Mouse (Mus musculus) embryo, embryonic 10.5 days (tissue): ENCODE data around the gene St3gal6.

Experiments used
- DNase-seq: peaks from one replicate; pipeline ENCODE4 v3.0.0-alpha.2; 2015; ENCODE audit warnings: low spot score

The St3gal6 gene

GRCm38 (mm10) chr16:58521182-58521581 lies 2.9 kb downstream of the St3gal6 start:
- no peak for DNase-seq

DNA sequence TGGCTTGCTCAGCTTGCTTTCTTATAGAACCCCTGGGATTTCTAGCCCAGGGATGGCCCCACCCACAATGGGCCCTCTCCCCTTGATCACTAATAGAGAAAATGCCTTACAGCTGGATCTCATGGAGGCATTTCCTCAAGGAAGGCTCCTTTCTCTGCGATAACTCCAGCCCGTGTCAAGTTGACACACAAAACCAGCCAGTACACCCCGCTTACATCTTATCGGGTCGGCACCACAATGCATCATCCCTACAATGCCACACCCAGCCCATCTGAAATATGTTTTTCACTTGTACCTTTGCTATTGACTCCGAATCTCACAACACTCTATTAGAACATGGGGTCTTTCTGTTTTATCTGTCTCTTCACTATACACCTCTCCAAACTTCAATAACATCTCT lies 3.6 kb downstream of the St3gal6 start:
- DNase-seq: no peak

GRCm38 (mm10) chr16:58519650-58520073 lies 4.4 kb downstream of the St3gal6 start:
- DNase-seq: no peak

- no peak for DNase-seq
Measured at GRCm38 (mm10) chr16:58516960-58517798, 6.9 kb downstream of the St3gal6 start.

DNA sequence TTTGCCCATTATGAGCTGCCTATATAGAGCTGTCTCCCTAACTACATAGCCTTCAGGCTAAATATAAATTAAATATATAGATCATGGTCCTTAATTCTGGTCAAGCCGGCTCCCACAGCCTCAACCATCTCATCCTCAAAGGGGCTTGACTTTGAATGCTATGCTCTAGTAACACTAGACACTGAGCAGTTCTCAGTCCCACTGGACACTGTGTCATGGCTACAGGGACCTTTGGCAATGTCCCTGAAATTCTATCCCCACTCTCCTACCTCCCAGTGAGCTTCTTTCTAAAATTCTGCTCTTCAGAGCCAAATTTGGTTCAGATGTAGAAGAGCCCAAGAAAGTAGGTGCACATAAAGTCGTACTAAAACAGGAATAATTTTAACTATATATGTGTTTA lies 7.9 kb downstream of the St3gal6 start:
- DNase-seq: no peak

DNA sequence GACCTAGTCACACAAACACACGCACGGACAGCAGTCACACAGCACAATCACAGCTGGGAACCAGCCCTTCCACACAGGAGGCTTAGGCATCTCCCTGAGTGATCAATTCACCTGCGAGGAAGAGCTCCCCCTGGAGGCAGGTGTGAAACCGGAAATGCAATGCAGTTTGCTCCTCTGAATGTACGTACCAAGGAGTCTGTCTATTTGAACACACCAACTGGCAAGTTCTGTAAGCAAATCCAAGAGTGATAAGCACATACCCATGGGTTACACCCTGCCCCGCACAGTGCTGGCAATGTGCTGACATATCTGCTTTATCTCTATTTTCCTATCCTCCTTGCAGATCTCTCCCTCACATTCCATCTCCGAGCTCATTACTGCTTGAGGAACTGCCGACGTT lies 9.5 kb downstream of the St3gal6 start:
- DNase-seq: no peak

DNA sequence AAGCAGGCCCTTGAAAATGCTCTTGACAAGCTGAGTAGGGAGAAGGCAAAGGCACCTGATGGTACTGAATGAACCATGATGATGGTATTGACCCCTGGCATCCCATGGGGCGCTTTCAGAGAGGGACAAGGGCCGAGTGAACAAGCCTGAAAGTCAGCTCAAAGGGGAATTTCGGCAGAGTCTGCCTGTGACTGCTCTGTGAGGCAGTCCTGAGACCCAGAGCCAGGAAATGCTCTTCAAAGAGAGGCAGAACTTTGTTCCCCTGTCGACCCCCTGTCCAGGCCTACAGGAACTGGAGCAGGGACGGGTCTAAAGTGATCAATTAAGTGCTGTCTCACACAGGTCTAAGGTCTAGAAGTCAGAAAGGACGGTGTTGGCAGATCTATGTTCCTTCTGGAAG lies 10.3 kb downstream of the St3gal6 start:
- DNase-seq: peak; percentile 53

DNA sequence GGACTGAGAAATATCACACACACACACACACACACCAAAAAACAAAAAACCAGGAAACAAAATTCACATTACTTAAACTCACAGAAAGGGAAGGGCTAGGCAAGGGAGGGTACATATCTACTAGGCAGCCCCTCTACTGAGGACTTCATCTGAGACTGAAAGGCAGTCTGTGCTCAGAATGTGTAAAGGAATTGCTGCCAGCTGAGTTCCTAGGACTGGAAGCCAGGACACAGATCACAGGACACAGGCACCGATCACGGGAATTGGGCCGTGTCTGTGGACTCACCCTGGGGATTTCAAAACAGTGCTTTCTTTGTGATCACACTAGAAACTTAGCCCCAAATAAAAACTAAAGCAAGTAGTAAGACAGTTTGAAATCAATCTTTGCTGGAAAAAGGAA lies 11.2 kb downstream of the St3gal6 start:
- peak; percentile 57 for DNase-seq

DNA sequence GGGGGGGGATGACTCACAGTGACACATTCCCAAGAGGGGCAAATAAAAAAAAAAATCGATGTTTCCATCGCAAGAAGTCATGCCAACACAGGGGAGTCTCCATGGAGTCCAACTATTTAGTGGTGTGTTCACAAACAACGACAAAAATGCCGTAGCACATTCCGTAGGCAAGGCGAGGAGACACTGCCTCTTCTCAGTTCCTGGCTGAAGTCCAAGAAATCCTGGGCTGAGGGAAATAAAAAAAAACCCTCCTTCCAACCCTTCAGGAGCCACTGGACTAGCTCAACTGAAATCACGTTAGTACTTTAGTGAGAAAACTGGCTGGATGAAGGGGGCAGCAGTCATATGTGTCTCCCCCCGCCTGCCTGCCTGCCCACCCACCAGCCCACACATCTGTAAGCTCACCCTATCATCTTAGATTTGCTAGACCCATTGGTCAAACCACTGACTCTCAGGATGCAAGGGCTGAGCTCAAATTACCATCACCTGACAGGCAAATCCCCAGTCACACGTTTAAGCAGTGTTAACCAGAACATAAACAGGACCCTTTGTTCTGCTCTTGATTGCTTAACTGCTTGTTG lies 11.8 kb downstream of the St3gal6 start:
- DNase-seq: peak; percentile 58

DNA sequence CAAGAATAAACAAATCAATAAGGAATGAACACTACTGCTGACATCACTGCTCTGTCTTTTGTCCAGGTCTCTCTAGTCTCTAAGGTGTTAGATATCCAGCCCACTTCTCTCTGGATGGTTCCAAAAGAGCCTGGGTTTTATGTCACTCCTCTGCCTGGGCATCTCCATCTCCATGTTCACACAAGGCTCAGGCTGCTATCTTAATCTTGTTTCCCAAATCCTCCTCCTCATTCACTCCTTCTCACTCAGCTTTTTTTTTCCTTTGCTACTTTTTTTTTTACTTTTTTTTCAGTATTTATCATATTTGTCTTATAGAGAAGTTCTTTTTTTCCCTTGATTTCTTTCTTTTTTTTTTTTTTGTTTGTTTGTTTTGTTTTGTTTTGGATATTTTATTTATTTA lies 19.1 kb downstream of the St3gal6 start:
- DNase-seq: no peak

DNA sequence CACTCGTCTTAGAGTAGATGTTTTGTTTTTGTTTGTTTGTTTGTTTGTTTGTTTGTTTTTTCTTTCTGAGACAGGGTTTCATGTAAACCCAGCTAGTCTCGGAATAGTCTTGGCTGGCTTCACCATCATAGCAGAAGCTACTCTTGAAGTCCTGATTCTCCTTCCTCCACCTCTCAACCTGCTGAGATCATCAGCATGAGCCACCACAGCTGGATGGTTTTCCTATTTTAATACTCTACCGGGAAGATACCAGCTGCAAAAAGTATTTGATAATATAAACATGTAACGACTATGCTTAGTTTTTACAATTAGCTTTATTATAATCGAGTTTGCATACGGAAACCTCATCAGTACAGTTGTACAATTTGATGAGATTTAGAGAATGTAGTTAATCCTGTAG lies 21.5 kb downstream of the St3gal6 start:
- DNase-seq: no peak

- DNase-seq: peak; percentile 32
Measured at GRCm38 (mm10) chr16:58501760-58502301, 22.2 kb downstream of the St3gal6 start.

DNA sequence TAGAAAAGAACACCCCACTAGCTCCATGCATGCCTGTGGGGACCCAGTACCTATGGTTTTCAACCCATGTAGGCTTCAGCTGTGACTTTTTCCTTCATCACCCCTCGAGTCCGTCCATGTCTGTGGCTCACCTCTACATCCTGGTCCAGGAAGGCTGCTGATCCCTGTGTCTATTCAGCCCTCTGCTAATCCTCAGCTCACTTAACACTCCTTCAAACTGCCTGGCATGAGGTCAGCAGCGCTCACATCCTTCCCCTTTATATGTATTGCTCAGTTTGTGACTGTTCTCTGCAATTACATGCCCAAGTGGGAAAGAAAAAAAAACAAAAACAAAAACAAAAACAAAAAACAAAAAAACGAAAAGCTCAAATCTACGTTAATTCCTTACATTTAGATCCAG lies 24.4 kb downstream of the St3gal6 start:
- no peak for DNase-seq

GRCm38 (mm10) chr16:58499172-58499584 lies 24.9 kb downstream of the St3gal6 start:
- peak; percentile 32 for DNase-seq

DNA sequence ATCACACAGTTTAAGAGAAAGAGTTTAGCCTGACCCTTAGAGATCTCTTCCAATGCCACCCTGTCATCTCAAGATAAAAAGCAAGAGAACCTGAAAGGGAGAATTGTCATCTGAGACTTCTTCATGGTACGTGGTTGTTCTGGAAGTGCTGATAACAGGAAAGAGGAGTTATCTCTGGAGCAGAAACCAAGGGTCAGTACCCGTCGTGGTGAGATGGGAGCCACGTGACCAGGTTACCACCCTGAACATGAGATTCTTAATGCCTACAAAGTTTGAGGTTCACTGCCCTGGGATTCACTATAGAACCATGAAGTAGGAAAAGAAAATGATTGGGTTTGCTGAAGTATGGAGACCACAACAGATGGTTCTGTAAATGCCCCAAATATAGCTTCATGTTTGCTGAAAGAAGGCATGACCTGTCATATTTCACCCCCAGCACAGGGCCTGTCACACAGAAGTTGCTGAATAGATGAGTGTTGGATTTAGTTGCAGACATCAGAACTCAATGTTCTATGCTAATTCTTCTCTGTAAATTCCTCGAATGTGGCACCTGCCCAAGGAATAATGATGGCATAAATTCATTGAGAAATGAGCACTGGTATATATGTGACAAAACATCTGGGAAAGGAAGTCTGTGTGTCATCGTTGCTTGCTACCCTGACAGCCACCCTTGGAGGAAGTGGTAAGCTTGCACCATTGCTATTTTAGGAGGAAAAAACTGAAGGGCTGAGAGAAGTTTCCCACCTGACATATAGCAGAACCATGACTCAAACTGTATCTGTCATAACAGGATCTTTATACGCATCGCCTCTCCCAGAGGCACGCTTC lies 25.9 kb downstream of the St3gal6 start:
- no peak for DNase-seq

GRCm38 (mm10) chr16:58496791-58497190 lies 27.3 kb downstream of the St3gal6 start:
- DNase-seq: no peak

DNA sequence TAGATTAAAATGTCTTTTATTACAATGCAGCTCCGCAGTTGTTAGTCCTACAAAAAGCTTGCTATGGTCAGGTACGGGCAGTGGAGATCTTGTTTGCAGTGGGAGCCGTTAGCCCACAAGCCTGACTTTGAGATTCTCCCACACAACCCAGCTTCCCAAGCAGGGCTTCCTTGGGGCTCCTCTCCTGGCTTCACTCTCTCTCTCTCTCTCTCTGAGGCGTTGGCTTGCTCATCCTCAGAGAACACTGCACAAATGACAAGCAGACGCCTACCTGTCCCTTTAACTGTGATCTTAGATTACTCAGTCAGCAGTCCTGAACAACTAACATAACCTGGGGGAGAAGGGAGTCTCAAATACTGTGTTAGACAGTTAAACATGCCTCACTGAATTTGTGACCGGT lies 36.2 kb downstream of the St3gal6 start:
- DNase-seq: no peak

DNA sequence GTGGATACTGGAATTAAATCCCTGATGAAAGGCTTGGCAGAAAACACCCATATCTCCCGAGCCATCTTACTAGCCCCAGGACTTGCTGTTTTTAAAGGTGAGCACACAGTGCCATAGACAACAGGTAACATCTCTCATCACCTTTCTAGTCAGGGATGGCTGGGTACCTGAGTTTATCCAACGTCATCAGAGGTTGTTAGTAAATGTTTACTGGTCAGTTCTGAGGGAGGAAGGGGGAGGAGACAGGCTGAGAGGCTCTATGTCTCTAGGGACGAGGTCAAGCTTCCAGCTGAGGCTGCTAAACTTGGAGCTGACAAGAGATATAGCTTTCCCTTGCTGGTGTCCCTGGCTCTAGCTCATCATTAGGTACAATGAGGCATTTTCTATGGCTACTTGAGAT lies 41.7 kb downstream of the St3gal6 start:
- no peak for DNase-seq

DNA sequence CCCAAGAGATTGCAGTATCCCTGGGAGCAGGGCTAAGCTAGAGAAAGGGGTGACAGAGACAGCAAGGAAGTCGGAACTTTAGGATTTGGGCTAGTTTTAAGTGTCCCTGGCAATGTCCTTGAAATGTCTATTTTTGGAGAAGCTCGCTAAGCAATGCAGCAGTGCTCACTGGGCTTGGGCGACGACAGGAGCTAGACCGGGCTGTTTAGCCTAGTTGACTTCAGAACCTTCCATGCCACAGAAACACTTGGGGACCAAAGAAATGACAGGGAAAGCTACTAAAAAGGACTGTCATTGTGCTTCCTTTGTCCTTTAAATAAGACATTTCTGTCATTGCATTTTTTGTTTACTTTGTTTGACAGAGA lies 42.2 kb downstream of the St3gal6 start:
- DNase-seq: no peak

GRCm38 (mm10) chr16:58481219-58481905 lies 42.7 kb downstream of the St3gal6 start:
- no peak for DNase-seq

GRCm38 (mm10) chr16:58479898-58480448 lies 44.1 kb downstream of the St3gal6 start:
- DNase-seq: no peak

- no peak for DNase-seq
Measured at GRCm38 (mm10) chr16:58476363-58476762, 47.7 kb downstream of the St3gal6 start.
